Mouse (Mus musculus) frontal cortex, adult 2 months (tissue): ENCODE data around the gene Rundc3b. TPM values are rescaled to one million over a fixed set of nuclear protein-coding genes. Genes with fewer than 3 reads are reported as not detected.

Experiments used
- DNase-seq, 2 experiments: peaks; one replicate each; pipeline ENCODE4 v3.0.0; 2022; ENCODE audit warnings: low spot score in 1 of 2; ENCODE audit errors: extremely low spot score in 1 of 2
- polyA plus RNA-seq: library from polyadenylated mRNA; depleted of rRNA; stranded (reverse); fragments of >200 nt; gene quantifications from 2 replicates; pipeline ENCODE4 v1.2.3, GENCODE M21; 2012; rRNA removed

Gene Rundc3b
- 13.1 and 17.1 TPM in 2 replicates for polyA plus RNA-seq

DNA sequence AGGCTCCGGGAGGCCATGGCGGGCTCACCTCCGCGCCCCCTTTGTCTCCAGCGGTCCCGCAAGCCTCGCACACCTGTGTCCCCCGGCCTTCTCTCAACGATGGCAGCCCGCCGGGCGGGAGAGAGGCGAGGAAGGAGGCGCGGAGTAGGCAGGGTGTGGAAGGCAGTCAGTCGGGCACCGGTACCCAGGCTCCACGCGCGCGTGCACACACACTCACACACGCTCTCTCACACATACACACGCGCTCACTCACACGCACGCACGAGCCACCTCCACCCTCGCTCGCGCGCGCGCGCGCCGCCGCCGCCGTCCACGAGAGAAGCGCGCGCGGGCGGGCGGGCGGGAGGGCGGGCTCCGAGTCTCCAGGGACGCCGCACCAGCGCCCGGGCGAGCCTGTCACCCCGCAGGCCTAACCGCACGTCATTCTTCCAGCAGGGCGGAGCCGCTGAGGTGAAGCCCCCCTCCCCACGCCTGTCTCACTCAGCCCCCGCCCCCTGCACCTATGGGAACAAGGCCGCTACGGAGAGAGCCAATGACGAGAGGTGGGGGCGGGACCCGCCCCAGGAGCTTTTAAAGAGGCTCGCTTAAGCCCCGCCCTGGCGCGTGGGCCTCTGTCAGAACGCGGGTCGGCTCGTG, at the start of gene Rundc3b:
Gene Rundc3b (minus strand): TSS at position 357 of the 636 bp plus-strand sequence.
- peak; percentile 88 to 93 for DNase-seq

DNA sequence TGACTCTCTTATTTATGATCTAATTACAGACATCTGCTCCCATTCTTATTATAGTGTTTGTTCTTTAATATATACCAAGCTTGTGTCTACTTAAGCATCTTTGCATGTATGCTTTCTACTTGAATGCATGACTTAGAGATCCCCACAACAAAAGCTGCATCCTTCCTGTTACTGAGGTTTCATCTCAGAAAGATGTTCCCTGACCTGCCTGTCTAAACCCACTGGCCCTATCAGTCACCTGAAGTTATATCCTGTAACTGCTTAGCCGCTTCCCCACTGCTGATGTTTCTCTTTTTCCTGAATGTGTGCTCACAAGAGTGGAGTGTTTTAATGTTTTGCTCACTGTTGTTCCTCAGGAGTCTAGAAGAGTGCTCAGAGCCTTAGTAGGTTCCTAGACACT, 46.9 kb upstream of the Rundc3b start:
- no peak for DNase-seq

DNA sequence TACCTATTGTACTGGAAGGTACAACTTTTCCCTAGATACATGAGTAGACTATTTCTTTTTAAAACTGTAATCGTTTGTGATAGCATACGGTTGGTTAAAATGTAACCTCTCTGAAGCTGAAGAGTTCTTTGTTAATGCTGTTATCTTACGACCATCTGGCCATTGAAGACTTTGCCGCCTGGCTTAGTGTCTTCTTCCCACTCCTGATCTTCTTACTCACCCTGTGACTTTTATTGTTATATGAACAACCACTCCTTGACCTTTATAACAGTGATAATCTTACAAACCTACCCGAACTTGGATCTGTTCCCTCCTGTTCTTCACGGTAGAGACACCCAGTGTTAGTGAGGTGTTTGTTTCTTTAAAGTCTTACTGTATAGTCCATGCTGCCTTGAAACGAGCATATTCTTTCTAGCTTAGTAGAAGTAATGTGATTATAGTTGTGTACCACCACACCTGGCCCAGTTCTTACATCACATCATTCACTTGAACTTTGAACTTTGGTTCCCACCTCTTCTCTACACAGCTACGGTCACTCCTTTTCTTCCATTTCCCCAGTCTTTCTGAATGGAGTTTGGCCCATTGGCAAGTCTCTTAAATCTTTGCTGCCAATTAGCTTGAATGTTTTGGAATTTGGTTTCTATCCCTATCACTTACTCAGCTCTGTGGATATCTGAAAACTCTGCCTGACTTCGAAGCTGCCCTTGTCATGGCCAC, 45.2 kb upstream of the Rundc3b start:
- DNase-seq = no peak

DNA sequence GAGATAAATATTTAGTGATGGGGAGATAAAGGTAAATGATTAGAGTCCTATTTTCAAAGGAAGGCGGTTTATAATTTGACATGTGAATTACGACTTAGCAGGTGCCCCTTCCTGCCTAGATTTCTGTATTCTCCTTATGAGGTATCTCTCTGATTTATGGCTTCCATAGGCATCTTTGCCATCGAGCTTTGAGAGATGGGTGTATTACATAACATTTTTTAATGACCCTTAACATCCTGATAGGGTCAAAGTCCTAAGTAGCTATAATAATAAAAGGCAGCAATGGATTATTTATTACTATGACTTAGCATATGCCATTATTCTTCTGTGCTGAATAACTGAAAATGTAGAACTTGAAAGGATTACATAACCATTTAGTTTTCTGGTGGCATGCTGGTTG, 41.9 kb upstream of the Rundc3b start:
- no peak for DNase-seq

DNA sequence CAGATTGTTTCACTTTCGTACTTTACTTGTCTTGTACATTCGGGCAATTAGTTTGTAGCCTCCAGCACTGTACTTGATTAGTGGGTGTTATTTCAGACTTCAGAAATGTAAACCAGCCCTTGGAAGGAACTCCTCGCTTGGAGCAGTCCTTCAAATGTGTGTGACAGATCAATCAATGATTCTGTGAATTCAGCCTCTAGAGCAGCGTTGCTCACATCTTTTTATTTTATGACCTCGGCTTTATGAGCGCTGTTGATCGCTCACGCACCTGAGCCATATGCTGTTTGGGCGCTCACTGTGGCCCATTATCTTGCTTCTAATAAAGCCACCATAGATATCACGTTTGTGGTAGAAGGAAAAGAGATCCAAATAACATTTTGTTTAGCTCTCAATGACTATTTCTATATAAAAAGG, 38.0 kb upstream of the Rundc3b start:
- DNase-seq = no peak

DNA sequence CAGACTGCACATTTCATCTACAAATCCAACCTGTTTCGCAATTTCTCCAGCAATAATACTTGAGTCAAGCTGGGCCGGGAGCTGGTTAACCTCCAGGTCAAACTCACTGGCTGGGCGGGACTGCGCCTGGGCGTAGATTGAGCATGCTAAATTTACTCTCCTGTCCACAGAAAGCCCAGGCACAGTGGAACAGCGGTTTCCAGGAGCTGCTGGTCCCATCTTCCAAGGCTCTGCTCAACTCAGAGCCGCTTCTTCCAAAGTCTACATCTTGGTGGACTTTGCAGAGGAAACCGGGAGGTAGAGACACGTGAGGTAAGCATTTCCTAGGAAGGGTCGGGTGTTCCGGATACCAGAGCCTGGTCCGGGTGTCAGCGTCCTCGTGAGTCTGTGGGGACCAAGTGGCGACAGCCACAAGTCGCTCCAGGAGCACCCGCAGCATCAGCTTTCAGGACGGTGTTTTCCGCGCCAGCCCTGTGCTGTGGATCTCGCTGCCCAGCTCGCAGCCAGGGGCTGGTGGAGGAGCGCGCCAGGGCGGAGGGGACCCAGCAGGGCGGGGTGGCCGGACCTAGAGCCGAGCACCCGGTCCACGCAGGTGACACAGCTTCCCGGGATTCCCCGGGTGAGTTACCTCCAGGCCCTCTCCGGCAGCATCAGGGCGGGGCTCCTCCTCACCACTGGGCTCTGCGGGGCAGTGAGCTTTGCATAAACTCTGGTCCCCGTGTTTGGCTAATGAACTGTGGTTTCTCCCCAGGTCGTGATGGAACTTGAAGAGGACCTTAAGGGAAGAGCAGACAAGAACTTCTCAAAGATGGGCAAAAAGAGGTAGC, 37.4 kb upstream of the Rundc3b start, which contains the start of gene Abcb1a:
Gene Abcb1a (plus strand): TSS at position 167 of the 827 bp plus-strand sequence.
- peak in 1 of 2 experiments; percentile 8 for DNase-seq

DNA sequence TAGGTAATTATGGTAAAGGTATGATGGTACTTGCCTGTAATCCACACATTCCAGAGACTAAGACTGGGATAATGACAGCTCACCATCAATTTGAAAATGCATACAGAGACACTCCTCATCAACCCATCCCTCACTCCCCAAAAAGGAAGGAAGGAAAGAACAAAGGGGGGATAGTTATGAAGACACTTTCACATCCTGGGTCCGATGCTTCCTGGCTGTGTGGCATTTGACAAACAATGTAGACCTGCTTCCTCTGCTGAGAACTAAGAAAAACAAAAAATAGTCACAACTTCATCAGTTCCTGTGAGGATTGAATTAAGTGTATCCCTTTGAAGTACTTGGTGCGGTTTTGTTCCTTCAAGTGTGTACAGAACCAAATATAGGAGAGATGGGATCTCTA, 29.3 kb upstream of the Rundc3b start:
- DNase-seq = no peak

DNA sequence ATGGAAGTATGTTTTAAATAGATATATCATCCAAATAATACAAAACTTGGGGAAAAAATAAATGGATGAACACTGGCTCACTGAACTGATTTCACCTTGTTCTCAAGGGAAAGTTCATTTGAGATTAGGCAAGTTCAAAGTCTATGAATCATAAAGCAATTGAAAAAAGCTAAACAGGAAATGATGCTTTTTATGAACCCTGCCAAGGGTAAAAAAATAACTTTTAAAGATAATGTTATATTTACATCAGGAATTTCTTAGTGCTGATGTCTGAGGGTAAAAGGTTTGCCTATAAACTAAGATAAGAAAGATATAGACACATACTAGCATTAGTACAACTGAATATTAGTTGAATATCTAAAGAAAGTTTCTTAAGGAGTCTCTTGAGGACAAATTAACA, 26.0 kb upstream of the Rundc3b start:
- DNase-seq = no peak

DNA sequence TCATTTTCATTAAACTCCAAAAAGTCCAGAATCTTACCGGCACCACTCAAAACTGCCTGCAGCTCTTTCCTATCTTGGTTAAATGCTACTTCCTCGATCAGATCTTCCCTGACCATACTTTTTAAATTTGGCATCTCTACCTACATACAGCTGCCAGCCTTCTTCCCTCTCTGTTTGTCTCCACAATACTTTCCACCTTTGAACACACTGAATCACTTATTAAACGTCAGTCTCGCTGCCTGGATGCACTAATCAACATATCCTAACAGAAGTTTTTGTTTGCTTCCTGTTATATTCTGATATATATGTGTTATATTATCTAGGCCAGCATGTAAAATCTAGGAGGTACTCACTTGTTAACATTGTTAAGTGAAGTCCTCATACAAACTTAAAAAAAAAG, 25.5 kb upstream of the Rundc3b start:
- DNase-seq = no peak

DNA sequence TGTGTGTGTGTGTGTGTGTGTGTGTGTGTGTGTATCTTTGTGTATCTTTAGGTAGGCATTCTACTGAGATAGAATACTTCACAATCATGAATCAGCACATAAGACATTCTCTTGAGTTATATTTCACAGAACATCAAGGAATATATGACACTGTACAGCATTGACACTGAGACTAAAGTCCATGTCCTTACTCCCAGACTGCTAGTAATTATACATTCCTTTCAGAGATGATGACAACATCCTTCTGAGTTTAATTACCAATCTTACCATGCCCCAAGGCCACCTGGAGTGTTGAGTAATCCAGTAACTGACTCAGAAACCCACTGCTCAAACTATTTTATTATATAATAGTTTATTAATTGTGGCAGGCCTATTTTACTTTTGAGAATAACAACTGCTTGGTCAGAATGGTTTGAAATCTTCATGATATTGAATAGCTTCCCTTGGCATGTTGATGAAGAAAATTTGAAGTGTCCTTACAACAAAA, 11.8 kb upstream of the Rundc3b start:
- no peak for DNase-seq

DNA sequence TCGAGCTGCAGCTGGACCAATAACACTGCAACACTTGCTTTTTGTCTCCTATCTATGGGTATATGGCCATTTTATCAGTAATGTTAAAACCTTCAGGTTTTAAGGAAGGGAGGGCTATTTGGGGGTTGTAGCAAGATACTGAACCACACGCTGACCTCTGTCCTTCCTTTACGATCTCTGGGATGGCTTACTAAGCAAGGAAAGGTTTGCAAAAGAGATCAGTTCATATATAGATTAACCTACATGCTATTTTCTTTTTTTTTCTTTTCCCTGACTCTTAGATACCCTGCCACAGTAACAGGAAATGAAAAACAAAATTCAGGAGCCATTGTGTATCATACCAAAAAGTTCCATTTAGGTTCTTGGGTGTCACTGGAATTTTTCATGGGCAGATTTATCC, 10.1 kb upstream of the Rundc3b start:
- DNase-seq = no peak

DNA sequence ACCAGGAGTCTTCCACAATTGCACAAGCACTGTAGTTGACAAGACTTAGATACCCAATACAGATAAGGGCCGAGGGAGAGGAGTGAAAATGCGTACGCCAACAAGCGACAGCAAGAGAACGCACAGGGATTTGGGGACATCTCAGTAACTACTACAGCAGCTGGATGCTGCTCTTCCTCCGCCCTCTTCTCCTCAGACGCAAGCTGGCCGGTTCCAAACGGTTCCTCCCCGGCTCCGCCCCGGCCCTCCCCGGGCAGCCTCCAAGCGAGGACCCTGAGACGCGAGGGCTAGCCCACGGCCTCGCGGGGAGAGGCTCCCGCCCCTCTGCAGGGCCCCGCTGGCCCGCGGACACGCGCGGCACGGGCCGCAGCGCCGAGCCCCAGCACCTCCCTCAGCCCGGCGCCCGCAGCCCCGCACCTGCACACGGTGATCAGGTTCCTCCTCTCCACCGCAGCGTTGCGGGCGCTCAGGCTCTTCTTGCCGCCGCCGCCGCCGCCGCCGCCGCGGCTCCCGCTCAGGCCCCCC, 619 bp downstream of the Rundc3b start:
- DNase-seq = peak; percentile 55 to 72

DNA sequence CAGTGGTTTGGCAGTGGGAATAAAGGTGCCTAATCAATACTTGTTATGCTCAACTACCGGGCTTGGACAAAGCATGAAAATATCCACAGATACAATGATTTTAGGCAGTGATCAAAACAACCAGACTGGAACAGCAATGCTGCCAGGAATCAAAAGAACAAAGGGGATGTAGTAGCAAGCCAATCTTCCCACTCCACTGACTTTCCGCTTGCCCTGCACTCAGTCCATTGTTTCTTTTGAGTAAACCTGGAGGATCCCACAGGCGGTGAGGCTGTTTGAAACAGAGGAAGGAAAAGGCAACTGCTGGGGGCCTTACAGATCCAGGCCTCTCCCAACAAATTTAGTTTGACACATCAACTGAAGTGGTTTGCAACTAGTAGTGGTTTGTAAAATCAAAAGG, 51.6 kb downstream of the Rundc3b start:
- no peak for DNase-seq

DNA sequence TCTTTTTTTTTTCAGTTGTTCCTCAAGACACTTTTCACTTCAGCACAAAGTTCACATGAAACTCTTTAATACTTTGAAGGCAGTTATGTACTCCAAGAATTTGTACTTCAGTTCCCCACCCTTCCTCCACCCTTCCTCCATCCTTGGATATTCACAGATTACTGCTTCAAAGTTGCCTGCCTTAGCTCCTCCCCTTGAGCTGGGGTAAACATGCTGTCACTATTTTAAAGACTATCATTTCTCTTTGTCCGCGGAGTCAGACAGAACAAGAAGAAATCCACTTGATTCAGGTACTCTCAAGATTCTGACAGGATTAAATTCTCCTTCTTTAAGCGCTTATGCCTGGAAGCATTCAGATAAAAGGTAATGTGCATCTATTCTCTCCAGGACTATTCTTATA, 55.9 kb downstream of the Rundc3b start:
- no peak for DNase-seq

DNA sequence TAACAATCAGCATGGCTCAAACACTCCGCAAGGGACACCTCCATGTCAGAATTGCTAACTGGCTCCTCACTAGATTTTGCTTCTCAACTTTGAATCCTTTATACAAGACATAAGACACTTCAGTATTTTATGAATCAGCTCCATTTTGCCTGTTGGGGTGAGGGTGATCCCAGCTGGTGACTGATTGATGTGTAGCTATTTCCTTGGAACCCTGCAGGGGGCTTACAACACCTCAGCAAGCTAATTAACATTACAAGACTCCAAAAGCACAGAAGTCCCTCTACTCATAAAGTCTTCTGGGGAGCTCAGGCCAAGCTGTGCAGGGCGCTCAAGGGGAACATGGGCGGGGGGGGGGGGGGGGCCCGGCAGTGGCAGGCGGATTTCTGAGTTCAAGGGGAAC, 78.2 kb downstream of the Rundc3b start:
- no peak for DNase-seq

DNA sequence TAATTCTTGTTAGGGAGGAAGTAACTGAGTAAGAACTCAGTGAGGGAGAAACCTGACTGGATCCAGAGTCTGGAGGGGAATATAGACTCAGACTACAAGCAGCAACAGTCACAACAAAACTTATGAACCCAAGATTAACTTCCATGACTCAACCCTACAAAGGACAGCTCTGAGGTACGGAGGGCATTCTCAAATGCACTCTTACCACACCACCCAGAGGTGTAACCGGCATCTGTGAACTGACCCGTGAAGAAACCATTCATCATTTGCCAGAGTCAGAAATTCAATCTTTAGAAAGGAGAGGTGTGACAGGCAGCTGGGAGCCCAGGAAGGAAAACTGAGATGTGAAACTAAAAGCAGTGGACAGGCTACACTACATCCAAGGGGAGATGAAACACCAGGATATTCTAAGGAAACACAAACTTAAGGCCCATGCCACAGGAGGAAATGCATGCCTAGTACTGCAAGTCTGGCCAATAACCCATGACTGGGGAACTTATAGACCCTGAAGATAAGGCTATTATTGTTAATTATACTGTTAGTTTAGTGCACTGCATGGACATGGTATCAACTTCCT, 80.0 kb downstream of the Rundc3b start:
- no peak for DNase-seq

DNA sequence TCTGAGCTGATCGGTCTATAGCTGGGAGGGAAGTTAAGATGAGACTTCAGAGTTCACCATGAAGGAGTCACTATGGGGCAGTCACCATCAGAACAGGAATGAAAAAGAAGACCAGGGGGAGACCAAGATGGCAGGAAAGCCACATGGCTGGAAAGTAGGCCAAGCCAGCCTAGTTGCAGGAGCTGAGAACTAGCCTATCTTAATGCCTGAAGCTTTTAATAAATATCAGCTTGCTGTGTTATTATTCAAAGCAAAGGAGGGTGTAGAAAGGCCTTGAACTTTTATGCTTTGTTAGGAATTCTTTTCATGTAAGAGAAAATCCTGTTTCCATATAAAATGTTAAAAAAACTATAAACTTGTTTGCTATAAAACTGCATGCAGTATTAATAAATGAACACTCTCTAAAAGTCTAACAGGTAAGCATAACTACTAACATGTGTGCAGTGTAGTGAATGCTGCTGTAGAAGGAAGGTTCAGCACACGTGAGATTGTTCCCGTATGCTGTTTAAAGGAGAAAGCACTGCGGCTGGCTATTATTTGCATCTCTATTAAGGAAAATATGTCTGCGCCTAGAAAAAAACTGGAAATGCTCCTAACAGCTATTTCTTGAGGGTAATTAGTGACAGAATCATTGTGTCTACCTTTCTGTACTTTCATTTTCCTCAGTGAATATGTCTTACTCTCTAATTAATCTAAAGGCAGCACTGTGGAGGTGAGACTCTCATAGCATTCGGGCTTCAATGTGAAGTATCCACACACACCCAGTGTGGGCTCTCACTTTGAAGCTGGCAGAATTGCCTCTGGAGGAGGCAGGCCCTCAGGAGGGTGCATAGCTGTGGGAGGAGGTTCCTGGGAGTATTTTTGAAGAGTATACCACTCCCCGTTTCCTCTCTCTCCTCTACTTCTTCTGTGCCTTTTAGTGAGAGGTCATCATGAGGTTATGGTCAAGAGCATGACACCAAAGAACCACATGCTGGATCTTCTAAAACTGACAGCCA, 81.3 kb downstream of the Rundc3b start:
- DNase-seq = no peak

DNA sequence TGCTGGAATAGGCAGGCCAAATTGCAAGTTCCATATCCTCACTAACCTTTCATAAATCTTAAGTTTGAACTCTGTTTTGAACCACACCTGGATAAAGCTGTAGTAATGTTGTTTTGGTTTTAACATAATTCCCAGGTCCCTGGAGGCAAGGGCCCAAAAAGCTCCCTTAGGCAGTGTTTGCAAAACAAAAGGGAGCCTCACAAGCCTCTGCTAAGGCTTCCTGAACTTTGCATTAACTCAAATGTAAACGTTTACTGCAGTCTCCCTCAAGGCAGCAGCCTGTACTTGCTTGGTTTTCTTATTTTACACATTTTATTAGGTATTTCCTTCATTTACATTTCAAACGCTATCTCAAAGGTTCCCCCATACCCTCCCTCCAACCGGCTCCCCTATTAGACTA, 103.7 kb downstream of the Rundc3b start:
- no peak for DNase-seq

DNA sequence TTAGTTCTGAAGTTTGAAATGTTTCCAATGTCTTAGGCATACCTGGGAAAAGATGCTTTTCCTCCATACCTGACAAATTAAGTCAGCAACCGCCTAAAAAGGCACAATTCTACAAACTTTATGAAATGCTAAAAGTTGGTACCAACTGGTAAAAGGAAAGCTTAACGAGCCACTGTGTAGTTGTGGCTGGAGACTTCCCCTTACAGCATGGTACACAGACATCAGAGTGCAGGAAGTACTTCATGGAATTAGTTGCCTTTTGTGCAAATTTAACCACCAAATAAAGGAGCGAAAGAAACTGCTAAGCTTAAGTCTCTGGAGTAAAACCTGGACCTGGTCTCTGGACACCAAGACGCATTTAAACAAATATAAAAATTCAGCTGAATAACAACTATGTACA, 131.0 kb downstream of the Rundc3b start:
- DNase-seq = no peak
